Mouse (Mus musculus) G1E (cell line): ENCODE measurements around the gene Dnajb14. TPM values are rescaled to one million over a fixed set of nuclear protein-coding genes. Genes with fewer than 3 reads are reported as not detected.

Source experiments
- ATAC-seq: 2 replicates; pipeline ENCODE4 v1.8.0; 2016; ENCODE audit warnings: mild to moderate bottlenecking; ENCODE audit not compliant: insufficient number of reproducible peaks, poor library complexity, low FRiP score, severe bottlenecking; ENCODE audit errors: extremely low read depth
- DNase-seq: peaks from one replicate; pipeline ENCODE4 v3.0.0; 2012; ENCODE audit warnings: low spot score
- H3K27me3 ChIP-seq: 2 replicates; pipeline ENCODE4 v1.6.1; 2012; ENCODE audit warnings: mild to moderate bottlenecking, low read length, inconsistent platforms; ENCODE audit not compliant: insufficient read depth
- H3K36me3 ChIP-seq: replicated peaks from 2 replicates; pipeline ENCODE3; 2012; ENCODE audit warnings: mild to moderate bottlenecking, inconsistent platforms
- H3K4me1 ChIP-seq: 2 replicates; pipeline ENCODE4 v1.6.1; 2012; ENCODE audit warnings: low read depth, low read length, inconsistent platforms, mixed read lengths; ENCODE audit not compliant: insufficient read depth
- H3K4me3 ChIP-seq: 2 replicates; pipeline ENCODE4 v1.5.1; 2012; ENCODE audit warnings: low read depth, mild to moderate bottlenecking, inconsistent platforms, low read length, moderate library complexity, mixed read lengths
- H3K9me3 ChIP-seq: replicated peaks from 2 replicates; pipeline ENCODE4 v1.6.1; 2012; ENCODE audit warnings: inconsistent platforms
- CTCF ChIP-seq: IDR thresholded peaks from 2 replicates; pipeline ENCODE4 v1.5.1; 2012; ENCODE audit warnings: low read depth, low read length, inconsistent platforms, mixed read lengths
- GATA1 ChIP-seq: IDR thresholded peaks from 2 replicates; pipeline ENCODE4 v1.6.1; 2012; ENCODE audit warnings: borderline replicate concordance, low read length, inconsistent platforms, mixed read lengths
- GATA2 ChIP-seq: IDR thresholded peaks from 2 replicates; pipeline ENCODE4 v1.6.1; 2012; ENCODE audit warnings: low read depth, low read length, inconsistent platforms, borderline replicate concordance
- POLR2AphosphoS5 ChIP-seq: IDR thresholded peaks from 2 replicates; pipeline ENCODE4 v1.6.1; 2012; ENCODE audit warnings: low read depth, low read length, inconsistent platforms; ENCODE audit not compliant: insufficient replicate concordance
- TAL1 ChIP-seq: conservative IDR thresholded peaks from 2 replicates; pipeline ENCODE4 v1.6.1; 2012; ENCODE audit warnings: low read depth, low read length, inconsistent platforms, mixed read lengths
- polyA plus RNA-seq: library from polyadenylated mRNA; stranded (reverse); fragments of >175 nt; gene quantifications from 2 replicates; pipeline ENCODE4 v1.2.3, GENCODE M21; 2012
- total RNA-seq, 2 experiments: library from RNA; stranded (forward) in 1 of 2; stranded (reverse) in 1 of 2; fragments of 200-1000 nt in 1 of 2; fragments of >200 nt in 1 of 2; fragmentation: Nextera tagmentation in 1 of 2; gene quantifications; 2 replicates each; pipeline ENCODE4 v1.2.3; 2014 to 2017

Gene Dnajb14
- total and polyA plus RNA-seq, 3 experiments: 2.4 to 23.8 (median 14.4) TPM

DNA sequence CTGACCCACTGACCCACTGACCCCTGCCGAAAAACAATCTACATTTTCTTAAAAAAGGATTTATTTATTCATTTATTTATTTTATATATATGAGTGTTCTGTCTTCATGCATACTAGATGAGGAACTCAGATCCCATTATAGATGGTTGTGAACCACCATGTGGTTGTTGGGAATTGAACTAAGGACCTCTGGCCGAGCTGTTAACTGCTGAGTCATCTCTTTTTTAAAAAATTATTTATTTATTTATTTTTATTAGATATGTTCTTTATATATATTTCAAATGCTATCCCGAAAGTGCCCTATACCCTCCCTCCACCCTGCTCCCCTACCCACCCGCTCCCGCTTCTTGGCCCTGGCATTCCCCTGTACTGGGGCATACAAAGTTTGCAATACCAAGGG, 13.6 kb downstream of the Dnajb14 start:
- Histone ChIP-seq H3K36me3 (peaks cover 29% of the 10 kb centered on the region), H3K4me3 (no peak overlapping the region), H3K27me3 (no peaks in the 10 kb centered on the region), H3K4me1 (peaks cover 18% of the 10 kb centered on the region), H3K9me3 (no peaks in the 10 kb centered on the region)
- ATAC-seq (no peak), DNase-seq (no peak)
- no peak for TF ChIP-seq TAL1
- TF ChIP-seq POLR2AphosphoS5: no peak
- TF ChIP-seq CTCF: no peak
- TF ChIP-seq GATA1: no peak
- no peak for TF ChIP-seq GATA2

GRCm38 (mm10) chr3:137887961-137888360, 20.5 kb downstream of the Dnajb14 start:
- no peak for ATAC-seq
- H3K9me3 ChIP-seq: peaks cover 3% of the 10 kb centered on the region
- no peak overlapping the region for H3K4me3 ChIP-seq
- TF ChIP-seq GATA1 (no peak), GATA2 (no peak), POLR2AphosphoS5 (no peak), TAL1 (no peak), CTCF (no peak)
- H3K36me3 ChIP-seq: peaks cover 59% of the 10 kb centered on the region
- no peaks in the 10 kb centered on the region for H3K27me3 ChIP-seq
- peaks cover 12% of the 10 kb centered on the region for H3K4me1 ChIP-seq
- no peak for DNase-seq

GRCm38 (mm10) chr3:137891089-137891488, 23.6 kb downstream of the Dnajb14 start:
- Histone ChIP-seq H3K9me3 (peaks cover 3% of the 10 kb centered on the region), H3K4me1 (peaks cover 14% of the 10 kb centered on the region), H3K27me3 (no peaks in the 10 kb centered on the region), H3K36me3 (peaks cover 74% of the 10 kb centered on the region), H3K4me3 (no peak overlapping the region; the same call in 1 of the 2 replicates)
- TF ChIP-seq TAL1: no peak
- TF ChIP-seq POLR2AphosphoS5: no peak
- TF ChIP-seq CTCF: no peak
- TF ChIP-seq GATA1: no peak
- TF ChIP-seq GATA2: no peak
- DNase-seq: no peak
- ATAC-seq: no peak

DNA sequence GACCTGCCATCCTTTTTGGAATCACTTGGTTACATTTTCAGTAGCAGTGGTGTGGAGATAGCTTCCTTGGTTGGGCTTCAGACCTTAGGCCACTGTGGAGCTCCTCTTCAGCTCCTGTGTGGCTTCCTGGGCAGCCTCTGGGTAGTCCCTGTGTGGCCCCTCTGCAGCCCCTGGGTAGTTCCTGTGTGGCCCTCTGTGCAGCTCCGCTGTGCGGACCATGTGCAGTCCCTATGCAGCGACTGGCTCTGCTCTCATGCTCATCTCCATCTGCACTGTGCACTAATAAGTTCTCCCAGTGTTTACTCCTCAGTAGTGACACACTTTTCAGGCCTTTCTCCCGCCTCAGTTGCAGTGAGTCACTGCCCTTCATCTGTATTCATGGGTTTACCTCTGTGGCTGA, 24.6 kb downstream of the Dnajb14 start:
- no peak for TF ChIP-seq CTCF
- no peak for TF ChIP-seq TAL1
- TF ChIP-seq GATA1: no peak
- TF ChIP-seq GATA2: no peak
- TF ChIP-seq POLR2AphosphoS5: no peak
- DNase-seq (no peak), ATAC-seq (no peak)
- H3K36me3 ChIP-seq: peaks cover 76% of the 10 kb centered on the region
- peaks cover 3% of the 10 kb centered on the region for H3K9me3 ChIP-seq
- no peaks in the 10 kb centered on the region for H3K27me3 ChIP-seq
- peaks cover 21% of the 10 kb centered on the region for H3K4me1 ChIP-seq
- no peak overlapping the region for H3K4me3 ChIP-seq

GRCm38 (mm10) chr3:137893789-137894188, 26.3 kb downstream of the Dnajb14 start:
- no peak overlapping the region for H3K4me3 ChIP-seq
- ATAC-seq (no peak), DNase-seq (no peak)
- peaks cover 28% of the 10 kb centered on the region for H3K4me1 ChIP-seq
- no peak for TF ChIP-seq GATA1
- no peak for TF ChIP-seq GATA2
- no peak for TF ChIP-seq CTCF
- no peak for TF ChIP-seq TAL1
- TF ChIP-seq POLR2AphosphoS5: no peak
- peaks cover 78% of the 10 kb centered on the region for H3K36me3 ChIP-seq
- no peaks in the 10 kb centered on the region for H3K27me3 ChIP-seq
- H3K9me3 ChIP-seq: peaks cover 3% of the 10 kb centered on the region

DNA sequence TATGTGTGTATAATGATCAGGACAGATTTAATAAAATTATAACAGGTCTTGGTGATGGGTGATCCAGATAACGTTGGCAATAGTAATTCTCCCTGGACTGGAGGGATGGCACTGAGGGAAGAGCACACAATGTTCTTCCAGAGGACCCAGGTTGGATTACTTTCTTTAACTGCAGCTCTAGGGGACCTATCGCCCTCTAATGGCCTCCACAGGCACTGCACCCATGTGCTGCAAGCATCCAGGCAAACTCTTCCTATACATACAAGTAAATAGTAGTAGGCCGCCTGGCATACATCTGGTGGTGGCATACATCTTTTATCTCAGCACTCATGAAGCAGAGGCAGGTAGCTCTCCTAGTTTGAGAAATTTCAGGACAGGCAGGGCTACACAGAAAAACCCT, 27.7 kb downstream of the Dnajb14 start:
- no peaks in the 10 kb centered on the region for H3K27me3 ChIP-seq
- no peak for DNase-seq
- TF ChIP-seq CTCF: no peak
- no peak for TF ChIP-seq TAL1
- TF ChIP-seq GATA2: no peak
- no peak for TF ChIP-seq POLR2AphosphoS5
- TF ChIP-seq GATA1: no peak
- H3K36me3 ChIP-seq: peaks cover 76% of the 10 kb centered on the region
- peaks cover 28% of the 10 kb centered on the region for H3K4me1 ChIP-seq
- ATAC-seq: no peak
- H3K9me3 ChIP-seq: no peaks in the 10 kb centered on the region
- no peak overlapping the region for H3K4me3 ChIP-seq

- DNase-seq (no peak), ATAC-seq (no peak)
- no peak for TF ChIP-seq POLR2AphosphoS5
- no peak for TF ChIP-seq CTCF
- peaks cover 24% of the 10 kb centered on the region for H3K4me1 ChIP-seq
- H3K27me3 ChIP-seq: no peaks in the 10 kb centered on the region
- no peak overlapping the region for H3K4me3 ChIP-seq
- H3K9me3 ChIP-seq: no peaks in the 10 kb centered on the region
- H3K36me3 ChIP-seq: peaks cover 82% of the 10 kb centered on the region
Observed at GRCm38 (mm10) chr3:137896386-137896785, 28.9 kb downstream of the Dnajb14 start.
